Mouse (Mus musculus) limb, embryonic 11.5 days (tissue): Measurements from ENCODE around the gene Fgfr2. TPM values are rescaled to one million over a fixed set of nuclear protein-coding genes. Genes with fewer than 3 reads are reported as not detected.

Experiments
- ATAC-seq: fragments of 200-750 bp; cut with Nextera tagmentation; 2 replicates; pipeline ENCODE4 v1.8.0; 2017; ENCODE audit warnings: low read depth; ENCODE audit not compliant: insufficient number of reproducible peaks, low FRiP score, low TSS enrichment
- DNase-seq: peaks from one replicate; pipeline ENCODE4 v3.0.0-alpha.2; 2015; ENCODE audit warnings: low spot score
- H3K27ac ChIP-seq: fragments of 300-500 bp; sonication (generic); replicated peaks from 2 replicates; pipeline ENCODE4 v1.5.1; 2014; ENCODE audit warnings: low read depth, mild to moderate bottlenecking, low read length
- H3K27me3 ChIP-seq: fragments of 300-500 bp; sonication (generic); 2 replicates; pipeline ENCODE4 v1.6.1; 2014; ENCODE audit warnings: mild to moderate bottlenecking, low read length, mixed read lengths; ENCODE audit not compliant: control insufficient read depth, insufficient read depth
- H3K36me3 ChIP-seq: fragments of 300-500 bp; sonication (generic); 2 replicates; pipeline ENCODE4 v1.6.1; 2014; ENCODE audit warnings: mild to moderate bottlenecking, low read length, moderate library complexity, mixed read lengths; ENCODE audit not compliant: control insufficient read depth, insufficient read depth
- H3K4me1 ChIP-seq: fragments of 300-500 bp; sonication (generic); 2 replicates; pipeline ENCODE4 v1.6.1; 2014; ENCODE audit warnings: low read length, mixed read lengths; ENCODE audit not compliant: control insufficient read depth, insufficient read depth
- H3K4me2 ChIP-seq: fragments of 300-500 bp; sonication (generic); 2 replicates; pipeline ENCODE4 v1.6.1; 2014; ENCODE audit warnings: low read depth, mild to moderate bottlenecking, moderate library complexity; ENCODE audit not compliant: severe bottlenecking
- H3K4me3 ChIP-seq: fragments of 300-500 bp; sonication (generic); 2 replicates; pipeline ENCODE4 v1.5.1; 2014; ENCODE audit warnings: low read depth, low read length
- H3K9ac ChIP-seq: fragments of 300-500 bp; sonication (generic); 2 replicates; pipeline ENCODE4 v1.6.1; 2014; ENCODE audit warnings: mild to moderate bottlenecking, low read length
- H3K9me3 ChIP-seq: fragments of 300-500 bp; sonication (generic); 2 replicates; pipeline ENCODE4 v1.6.1; 2016; ENCODE audit warnings: low read length; ENCODE audit not compliant: control insufficient read depth
- WGBS: fragments of 180-500 bp; shearing (Covaris S2); extraction: QIAGEN DNeasy Blood & Tissue Kit; methylation state at CpG from one replicate; pipeline ENCODE4 v1.1.7; 2014; 5-methylcytosine and 5-hydroxymethylcytosine counted together
- polyA plus RNA-seq: library from polyadenylated mRNA; unstranded; fragments of >200 nt; fragmentation: Nextera tagmentation; extraction: Ambion mirVana; gene quantifications from 2 replicates; pipeline ENCODE4 v1.2.1, GENCODE M21; 2014

The Fgfr2 gene
- polyA plus RNA-seq, 1 experiment from 2014 or later = 60.1 TPM

GRCm38 (mm10) chr7:132389473-132389872 lies 733.7 kb downstream of the Fgfr2 start:
- Histone ChIP-seq H3K27me3 (no peaks in the 10 kb centered on the region), H3K9me3 (no peaks in the 10 kb centered on the region), H3K4me1 (peaks cover 8% of the 10 kb centered on the region), H3K36me3 (no peaks in the 10 kb centered on the region), H3K4me2 (no peak overlapping the region), H3K9ac (no peak overlapping the region), H3K27ac (no peak overlapping the region), H3K4me3 (no peak overlapping the region)
- DNase-seq = no peak
- ATAC-seq = no peak
- 68% methylated on average over 7 of the region's 7 CpGs for WGBS

DNA sequence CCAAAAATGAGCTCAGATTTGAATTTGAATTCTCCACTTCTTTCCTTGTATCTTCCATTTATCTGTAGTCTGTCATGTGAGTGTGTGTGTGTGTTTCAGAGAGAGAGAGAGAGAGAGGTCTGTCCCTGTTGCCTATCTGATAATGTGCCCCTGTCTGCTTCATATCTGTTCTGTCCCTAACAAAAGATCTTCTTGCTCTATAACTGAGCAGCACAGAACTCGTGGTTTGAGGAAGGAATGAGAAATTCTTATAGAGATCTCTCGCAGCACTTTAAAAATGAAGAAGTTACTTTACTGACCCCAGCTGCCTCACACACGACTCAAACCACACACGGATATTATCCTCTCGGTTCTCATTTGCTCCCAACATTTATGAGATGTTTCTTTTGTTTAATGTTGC lies 735.6 kb downstream of the Fgfr2 start:
- H3K4me2 ChIP-seq = no peak overlapping the region
- no peak overlapping the region for H3K27ac ChIP-seq
- H3K36me3 ChIP-seq = no peaks in the 10 kb centered on the region
- no peaks in the 10 kb centered on the region for H3K27me3 ChIP-seq
- ATAC-seq = no peak
- H3K9me3 ChIP-seq = no peaks in the 10 kb centered on the region
- 79% methylated on average over 5 of the region's 5 CpGs for WGBS
- no peak overlapping the region for H3K9ac ChIP-seq
- no peak overlapping the region for H3K4me3 ChIP-seq
- DNase-seq = no peak
- H3K4me1 ChIP-seq = peaks cover 8% of the 10 kb centered on the region

- DNase-seq (no peak), ATAC-seq (no peak)
- Histone ChIP-seq H3K36me3 (no peaks in the 10 kb centered on the region), H3K4me2 (no peak overlapping the region), H3K9me3 (no peaks in the 10 kb centered on the region), H3K27me3 (no peaks in the 10 kb centered on the region), H3K9ac (no peak overlapping the region), H3K4me1 (peaks cover 5% of the 10 kb centered on the region), H3K4me3 (no peak overlapping the region), H3K27ac (no peak overlapping the region)
- WGBS = 11% methylated on average over 8 of the region's 8 CpGs
These were observed 736.8 kb downstream of the Fgfr2 start for GRCm38 (mm10) chr7:132386316-132386715.

DNA sequence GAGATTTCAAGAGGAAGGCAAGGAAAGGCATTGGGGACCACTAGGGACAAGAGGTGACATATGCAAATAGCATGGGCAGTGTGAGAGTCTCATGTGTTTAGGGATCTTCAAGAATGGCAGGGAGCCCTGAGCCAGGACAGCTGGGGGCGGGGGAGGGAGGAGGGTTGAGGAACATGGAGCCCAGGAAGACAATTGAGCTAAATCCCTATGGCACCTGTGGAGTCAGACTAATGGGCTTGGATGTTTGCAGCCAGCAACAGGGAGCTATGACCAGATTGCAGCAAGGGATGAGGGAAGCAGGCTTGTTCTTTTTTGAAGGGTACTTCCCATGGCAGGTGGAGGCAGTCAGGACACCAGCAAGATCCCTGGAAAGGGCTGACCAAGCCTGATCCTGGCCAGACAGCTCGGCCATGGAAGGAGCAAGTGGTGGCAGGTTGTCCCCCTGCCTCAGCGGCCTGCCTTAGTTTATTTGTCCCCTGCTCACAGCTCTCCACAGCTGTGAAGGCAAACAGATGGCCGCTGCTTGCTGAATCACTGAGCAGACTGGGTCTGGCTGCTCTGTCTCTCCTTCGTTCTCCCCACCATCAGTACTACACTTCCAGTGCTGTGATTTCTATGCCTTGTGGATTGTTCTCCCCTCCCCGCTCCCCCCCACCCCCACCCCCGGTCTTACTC lies 737.6 kb downstream of the Fgfr2 start:
- no peaks in the 10 kb centered on the region for H3K36me3 ChIP-seq
- H3K4me2 ChIP-seq = no peak overlapping the region
- H3K4me3 ChIP-seq = no peak overlapping the region
- H3K9me3 ChIP-seq = no peaks in the 10 kb centered on the region
- DNase-seq (no peak), ATAC-seq (0 out of 2 replicates have a peak, but pooled peaks have one; percentile 21)
- H3K9ac ChIP-seq = no peak overlapping the region
- no peak overlapping the region for H3K27ac ChIP-seq
- 34% methylated on average over 7 of the region's 7 CpGs for WGBS
- H3K4me1 ChIP-seq = peaks cover 5% of the 10 kb centered on the region
- no peaks in the 10 kb centered on the region for H3K27me3 ChIP-seq

- H3K27me3 ChIP-seq = no peaks in the 10 kb centered on the region
- no peak overlapping the region for H3K4me2 ChIP-seq
- no peak overlapping the region for H3K4me3 ChIP-seq
- no peaks in the 10 kb centered on the region for H3K36me3 ChIP-seq
- H3K9ac ChIP-seq = no peak overlapping the region
- no peaks in the 10 kb centered on the region for H3K9me3 ChIP-seq
- peaks cover 5% of the 10 kb centered on the region for H3K4me1 ChIP-seq
- ATAC-seq = no peak
- no peak for DNase-seq
- 15% methylated on average over 8 of the region's 8 CpGs for WGBS
- H3K27ac ChIP-seq = no peak overlapping the region
These were observed 738.3 kb downstream of the Fgfr2 start for GRCm38 (mm10) chr7:132384736-132385455.

DNA sequence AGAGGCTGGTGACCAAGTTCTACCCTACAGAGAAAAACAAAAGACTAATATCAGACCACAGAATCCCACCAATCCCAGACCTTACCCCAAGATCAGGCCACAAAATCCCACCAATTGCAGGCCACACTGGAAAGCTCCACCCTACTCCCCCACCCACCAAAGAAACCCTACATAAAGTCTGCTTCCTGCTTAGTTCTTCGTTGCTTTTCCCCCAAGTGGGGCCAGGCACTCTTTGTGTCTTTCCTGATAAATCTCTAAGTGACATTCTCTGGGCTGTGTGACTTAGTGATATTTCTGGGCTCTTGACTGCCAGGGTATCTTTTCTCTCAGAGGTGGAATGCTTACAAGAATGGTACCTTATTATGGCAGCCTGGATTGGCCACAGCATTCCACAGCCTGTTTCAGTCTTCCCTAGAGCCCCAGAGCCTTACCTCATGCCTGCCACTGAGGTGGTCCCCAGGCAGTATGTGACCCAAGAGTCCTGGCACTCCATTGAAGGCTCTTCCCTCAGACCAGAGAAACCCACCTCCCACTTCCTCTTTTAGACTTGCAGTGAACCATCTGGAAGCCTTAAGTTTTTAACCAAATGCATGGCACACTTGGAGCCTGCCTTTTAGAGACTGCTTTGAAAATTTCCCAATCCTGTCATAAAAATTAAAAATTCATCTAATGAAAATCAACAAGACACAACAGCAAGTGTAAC lies 742.4 kb downstream of the Fgfr2 start:
- Histone ChIP-seq H3K27ac (no peak overlapping the region), H3K4me1 (peaks cover 5% of the 10 kb centered on the region; the same call in 1 of the 2 replicates), H3K9ac (no peak overlapping the region), H3K4me3 (no peak overlapping the region), H3K36me3 (no peaks in the 10 kb centered on the region), H3K4me2 (no peak overlapping the region), H3K27me3 (no peaks in the 10 kb centered on the region), H3K9me3 (no peaks in the 10 kb centered on the region)
- no peak for ATAC-seq
- 54% methylated on average over 1 of the region's 1 CpGs for WGBS
- no peak for DNase-seq

GRCm38 (mm10) chr7:132377913-132378312 lies 745.2 kb downstream of the Fgfr2 start:
- Histone ChIP-seq H3K27me3 (no peaks in the 10 kb centered on the region), H3K4me3 (no peak overlapping the region), H3K9ac (no peak overlapping the region), H3K36me3 (no peaks in the 10 kb centered on the region), H3K27ac (no peak overlapping the region), H3K4me1 (no peaks in the 10 kb centered on the region), H3K4me2 (no peak overlapping the region), H3K9me3 (no peaks in the 10 kb centered on the region)
- DNase-seq (no peak), ATAC-seq (no peak)
- WGBS = 77% methylated on average over 6 of the region's 6 CpGs

DNA sequence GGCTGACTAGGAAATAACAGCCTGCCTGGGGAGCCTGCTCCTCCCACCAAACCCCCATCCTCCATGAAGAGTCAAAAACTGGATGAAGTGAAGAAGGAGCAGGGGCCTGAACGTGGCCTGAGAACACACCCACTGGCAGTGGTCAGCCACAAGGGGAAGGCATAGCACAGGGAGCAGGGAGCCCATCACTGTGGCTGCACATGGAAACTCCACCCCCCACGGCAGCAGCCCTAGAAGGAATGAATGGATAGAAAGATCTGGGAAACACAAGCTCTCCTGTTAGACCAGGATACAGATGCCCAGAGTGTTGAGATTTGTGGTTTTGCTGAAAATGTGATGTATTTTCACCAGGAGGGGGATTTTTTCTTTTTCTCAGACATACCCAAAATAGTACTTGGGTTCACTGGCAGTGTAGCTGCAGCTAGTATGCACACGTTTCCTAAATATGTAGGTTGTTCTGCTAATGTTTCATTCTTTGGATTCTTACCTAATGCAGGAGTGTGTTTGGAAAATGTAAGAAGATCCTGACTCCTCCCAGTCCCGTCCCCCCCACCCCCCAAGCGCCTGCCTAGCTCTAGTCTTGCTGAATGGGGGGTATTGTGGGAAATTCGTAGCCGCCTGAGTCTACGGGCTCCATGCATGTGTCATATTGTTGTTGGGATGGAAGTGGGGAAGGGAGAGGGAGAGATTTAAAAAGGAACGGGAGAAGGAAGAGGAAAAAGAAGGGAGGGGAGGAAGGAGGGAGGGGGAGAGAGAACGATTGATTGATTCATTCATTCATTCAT lies 749.4 kb downstream of the Fgfr2 start:
- H3K4me3 ChIP-seq = no peak overlapping the region
- H3K9ac ChIP-seq = no peak overlapping the region
- 68% methylated on average over 10 of the region's 10 CpGs for WGBS
- H3K27me3 ChIP-seq = no peaks in the 10 kb centered on the region
- H3K4me1 ChIP-seq = no peaks in the 10 kb centered on the region; the same call in 1 of the 2 replicates
- DNase-seq (peak; percentile 29), ATAC-seq (no peak)
- no peaks in the 10 kb centered on the region for H3K36me3 ChIP-seq
- H3K4me2 ChIP-seq = no peak overlapping the region
- H3K27ac ChIP-seq = no peak overlapping the region
- H3K9me3 ChIP-seq = no peaks in the 10 kb centered on the region
